Mouse (Mus musculus): ENCODE data around the gene Themis2. TPM values are rescaled to one million over a fixed set of nuclear protein-coding genes. Genes with fewer than 3 reads are reported as not detected.

Gene Themis2
- 1 to 10 TPM in 1 of 2 experiments, under 1 TPM in 1; 0.91 to 1.0 TPM for polyA plus RNA-seq (2017; shearing (Covaris generic))

DNA sequence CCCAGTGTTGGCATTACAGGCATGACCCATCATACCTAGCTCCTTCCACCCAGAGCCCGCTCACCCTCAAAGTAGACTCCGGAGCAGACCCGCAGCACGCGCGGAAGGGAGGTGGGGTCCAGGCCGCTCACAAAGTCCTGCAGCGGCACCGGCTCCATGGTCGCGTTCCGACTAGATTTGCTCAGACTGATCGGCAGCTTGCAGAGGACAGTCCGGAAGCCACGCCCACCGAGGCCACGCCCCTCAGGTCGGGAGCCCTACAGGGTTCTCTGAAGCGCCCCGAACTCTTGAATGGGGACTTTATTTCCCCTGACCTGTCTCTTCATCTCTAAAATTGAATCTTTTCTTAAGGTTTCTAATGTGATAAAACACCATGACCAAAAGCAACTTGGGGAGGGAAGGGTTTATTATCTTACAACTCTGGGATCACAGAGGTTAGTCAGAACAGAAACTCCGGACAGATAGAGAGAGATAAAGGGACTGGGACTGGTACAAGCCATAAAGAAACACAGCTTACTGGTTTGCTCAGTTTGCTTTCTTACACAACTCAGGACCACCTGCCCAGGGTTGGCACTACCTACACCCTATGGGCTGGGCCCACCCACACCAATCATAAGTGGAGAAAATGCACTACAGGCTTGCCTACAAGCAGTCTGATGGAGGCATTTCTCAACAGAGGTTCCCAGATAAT is at the start of gene Themis2:
Gene Themis2, minus strand, starts transcription at position 192 of the 691 bp plus-strand sequence.
- ATAC-seq = peak; percentile 91

DNA sequence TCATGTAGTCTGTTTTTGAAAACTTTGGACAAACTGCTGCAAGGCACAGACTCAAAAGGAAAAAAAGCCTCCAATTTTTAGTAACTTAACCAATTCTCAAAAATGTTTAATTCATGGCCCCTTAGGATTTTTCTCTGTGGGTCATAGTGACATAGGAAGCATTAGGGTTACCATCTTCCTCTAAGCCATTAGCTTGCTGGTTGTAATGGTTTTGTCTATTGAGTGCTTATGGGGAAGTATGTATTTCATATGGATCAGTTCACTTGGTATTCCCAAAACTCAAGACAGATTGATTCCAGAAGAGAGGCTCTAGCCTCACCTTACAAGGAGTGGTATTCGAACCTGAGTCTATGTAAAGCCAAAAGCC is 47.5 kb upstream of the Themis2 start:
- ATAC-seq = no peak

DNA sequence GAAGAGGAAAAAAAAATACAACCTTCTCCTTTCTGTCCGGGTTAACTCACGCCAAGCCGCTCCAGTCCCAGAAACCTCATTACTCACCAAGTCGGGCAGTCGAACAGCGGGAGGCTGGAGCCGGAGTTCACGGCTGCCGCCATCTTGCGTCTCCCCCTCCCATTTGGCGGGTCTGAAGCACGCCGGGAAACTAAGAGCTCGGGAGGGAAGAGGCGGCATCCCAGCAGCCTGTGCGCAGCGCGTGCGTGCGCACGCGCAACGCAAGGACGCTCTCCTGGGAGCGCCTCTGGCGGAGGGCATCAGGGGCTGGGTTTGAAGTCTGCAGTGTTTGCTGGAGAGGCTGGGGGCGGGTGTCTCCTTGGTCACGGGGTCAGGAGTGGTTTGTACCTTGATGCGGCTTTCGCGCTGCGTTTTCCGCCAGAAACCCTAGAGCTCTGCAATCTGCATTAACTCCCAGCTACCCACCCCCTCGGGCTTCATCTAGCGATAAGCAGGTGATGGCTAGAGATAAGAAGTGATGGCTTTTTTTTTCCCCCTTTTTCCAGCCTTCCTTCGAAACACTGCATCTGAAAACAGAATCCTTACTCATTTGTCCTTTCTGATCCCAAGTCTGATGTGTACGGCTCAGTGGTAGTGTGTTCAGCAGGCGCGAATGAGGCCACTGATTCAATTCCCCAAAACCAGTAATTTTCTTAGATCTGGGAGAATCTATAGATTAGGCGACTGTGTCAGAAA is 47.0 kb upstream of the Themis2 start, which contains the start of gene Ppp1r8:
Gene Ppp1r8, minus strand, starts transcription at position 200 of the 735 bp plus-strand sequence.
- ATAC-seq = peak; percentile 98

DNA sequence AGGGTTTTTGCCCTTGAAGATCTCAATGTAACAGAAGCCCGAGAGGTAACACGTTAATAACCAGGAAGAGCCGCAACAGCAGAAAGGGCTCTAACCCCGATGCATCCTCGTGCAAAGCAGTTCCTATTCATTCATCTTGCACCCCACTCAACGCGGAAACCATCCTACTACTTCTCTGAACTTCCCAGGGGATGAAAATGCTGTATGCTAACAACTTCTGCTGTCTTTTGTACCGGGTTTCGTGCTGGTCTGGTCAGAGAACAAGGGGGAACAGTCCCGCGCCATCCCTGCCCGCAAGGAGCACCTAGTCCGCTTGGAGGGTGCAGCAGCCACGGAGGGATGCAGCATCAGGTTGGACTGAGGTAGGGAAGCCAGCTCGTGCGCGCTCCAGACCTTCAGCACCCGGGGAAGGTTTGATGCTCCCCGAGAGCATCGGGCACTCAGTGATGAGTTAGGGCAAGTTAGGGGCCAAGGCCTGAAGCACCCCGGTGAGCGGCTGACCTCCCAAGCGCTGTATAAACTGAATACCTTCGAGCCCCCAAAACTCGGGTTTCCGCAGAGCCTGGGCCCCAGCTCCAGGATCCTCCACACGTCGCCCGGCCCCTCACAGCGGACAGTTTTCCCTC is 46.2 kb upstream of the Themis2 start:
- peak; percentile 12 for ATAC-seq

GRCm38 (mm10) chr4:132841493-132841892 is 45.3 kb upstream of the Themis2 start:
- no peak for ATAC-seq

- ATAC-seq = peak; percentile 77
Observed at GRCm38 (mm10) chr4:132823614-132824366, 27.6 kb upstream of the Themis2 start.

DNA sequence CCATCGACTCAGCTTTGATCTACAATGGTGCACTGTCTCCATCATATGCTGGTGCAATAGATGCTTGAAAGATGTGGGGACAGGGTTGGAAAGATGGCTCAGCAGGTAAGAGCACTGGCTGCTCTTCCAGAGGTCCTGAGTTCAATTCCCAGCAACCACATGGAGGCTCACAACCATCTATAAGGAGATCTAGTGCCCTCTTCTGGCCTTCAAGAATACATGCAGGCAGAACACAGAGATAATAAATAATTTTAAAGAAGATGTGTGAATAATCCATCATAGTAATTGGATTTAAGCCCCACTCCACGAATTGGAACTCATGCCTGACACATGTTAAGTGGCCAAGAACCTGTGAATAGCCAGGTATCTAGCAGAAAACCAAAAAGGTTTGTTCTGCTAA is 22.3 kb upstream of the Themis2 start:
- ATAC-seq = no peak

DNA sequence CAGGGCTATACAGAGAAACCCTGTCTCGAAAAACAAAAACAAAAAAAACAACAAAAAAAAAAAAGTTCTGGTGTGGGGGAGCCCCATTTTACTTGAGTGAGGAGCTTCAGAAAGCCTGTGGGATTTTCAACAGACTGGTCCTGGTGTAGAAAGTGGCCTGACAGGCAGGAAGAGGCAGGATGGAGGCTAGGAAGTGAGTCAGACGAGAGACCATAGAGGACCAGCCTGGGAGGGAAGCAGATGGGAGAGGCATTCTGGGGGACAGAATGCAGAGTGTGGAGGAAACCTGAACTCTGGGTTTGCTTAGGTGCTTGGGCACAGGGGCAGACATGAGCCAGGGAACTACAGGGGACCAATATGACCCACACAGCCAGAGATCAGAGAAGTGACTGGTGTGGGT is 20.7 kb upstream of the Themis2 start:
- no peak for ATAC-seq

GRCm38 (mm10) chr4:132816404-132816803 is 20.2 kb upstream of the Themis2 start:
- no peak for ATAC-seq

DNA sequence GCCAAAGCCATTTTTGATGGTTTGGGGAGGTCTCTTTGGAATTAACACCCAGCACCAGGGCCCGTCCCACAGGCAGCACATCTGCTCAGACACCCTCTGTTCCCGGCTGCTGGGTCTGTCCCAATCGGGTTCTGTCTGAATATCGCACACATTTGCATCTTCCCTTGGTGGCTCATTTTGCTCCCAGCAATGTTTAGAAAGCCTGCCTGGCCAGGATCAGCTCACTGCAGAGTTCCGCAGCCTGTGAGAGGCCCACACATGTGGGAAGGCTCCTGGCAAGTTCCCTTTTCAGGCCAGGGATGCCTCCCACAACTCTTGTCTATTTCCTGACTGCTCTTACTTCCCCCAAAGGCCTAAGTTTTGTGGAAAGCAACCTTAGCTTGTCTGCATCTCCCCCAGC is 13.4 kb upstream of the Themis2 start:
- ATAC-seq = no peak

DNA sequence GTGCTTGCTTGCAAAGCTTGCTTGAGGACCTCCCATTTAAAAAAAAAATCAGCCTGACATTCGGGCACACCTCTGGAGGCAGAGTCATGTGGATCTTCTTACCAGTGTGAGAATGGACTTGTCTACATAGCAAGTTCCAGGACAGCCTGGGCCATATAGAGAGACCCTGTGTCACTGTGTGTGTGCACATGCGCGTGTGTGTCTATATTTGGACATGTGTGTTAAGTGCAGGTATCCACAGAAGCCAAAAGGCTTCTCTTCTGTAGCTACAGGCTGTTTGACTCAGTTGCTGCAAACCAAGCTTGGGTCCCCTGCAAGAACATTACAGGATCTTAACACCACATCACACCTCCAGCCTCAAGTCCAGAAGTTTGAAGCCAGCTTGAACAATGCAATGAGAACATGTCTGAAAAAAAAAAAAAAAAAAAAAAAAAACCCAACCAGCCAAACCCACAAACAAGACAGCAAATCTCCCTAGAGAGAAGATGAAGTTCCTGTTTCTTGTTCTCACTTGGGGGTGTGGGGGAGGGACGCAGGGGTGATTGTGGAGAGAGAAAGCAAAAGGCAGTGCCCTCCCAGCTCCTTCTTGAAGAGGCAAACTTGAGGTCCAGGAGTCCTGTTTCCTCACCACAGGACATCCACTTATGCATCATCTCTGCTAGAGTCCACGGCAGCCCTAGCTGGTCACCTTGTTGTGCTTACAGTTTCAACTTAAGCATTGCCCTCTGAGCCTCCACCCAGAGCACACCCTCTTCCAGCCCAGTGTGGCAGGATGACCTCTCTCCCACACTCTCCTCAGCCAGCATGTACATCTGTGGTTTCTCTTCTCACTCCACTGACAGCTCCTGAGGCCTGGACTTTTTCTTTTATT is 11.8 kb upstream of the Themis2 start:
- ATAC-seq = no peak

DNA sequence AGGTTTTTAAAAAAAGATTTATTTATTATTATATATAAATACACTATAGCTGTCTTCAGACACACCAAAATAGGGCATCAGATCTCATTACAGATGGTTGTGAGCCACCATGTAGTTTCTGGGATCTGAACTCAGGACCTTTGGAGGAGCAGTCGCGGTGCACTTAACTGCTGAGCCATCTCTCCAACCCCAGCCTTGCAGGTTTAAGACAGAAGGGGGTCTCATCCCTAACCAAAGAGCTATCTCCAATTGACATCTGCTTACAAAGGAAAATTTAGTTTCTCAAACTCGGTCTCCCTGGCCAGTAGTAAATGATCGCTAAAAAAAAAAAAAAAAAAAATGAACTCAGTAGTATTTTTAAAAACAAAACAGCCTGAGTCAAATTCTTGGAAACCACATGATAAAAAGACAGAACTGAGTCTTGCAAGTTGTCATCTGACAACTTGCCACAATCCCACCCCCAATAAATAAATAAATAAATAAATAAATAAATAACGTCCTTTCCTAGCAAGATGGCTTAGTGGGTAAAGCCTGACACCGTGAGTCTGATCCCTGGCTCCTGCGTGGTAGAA is 10.5 kb upstream of the Themis2 start:
- ATAC-seq = no peak

DNA sequence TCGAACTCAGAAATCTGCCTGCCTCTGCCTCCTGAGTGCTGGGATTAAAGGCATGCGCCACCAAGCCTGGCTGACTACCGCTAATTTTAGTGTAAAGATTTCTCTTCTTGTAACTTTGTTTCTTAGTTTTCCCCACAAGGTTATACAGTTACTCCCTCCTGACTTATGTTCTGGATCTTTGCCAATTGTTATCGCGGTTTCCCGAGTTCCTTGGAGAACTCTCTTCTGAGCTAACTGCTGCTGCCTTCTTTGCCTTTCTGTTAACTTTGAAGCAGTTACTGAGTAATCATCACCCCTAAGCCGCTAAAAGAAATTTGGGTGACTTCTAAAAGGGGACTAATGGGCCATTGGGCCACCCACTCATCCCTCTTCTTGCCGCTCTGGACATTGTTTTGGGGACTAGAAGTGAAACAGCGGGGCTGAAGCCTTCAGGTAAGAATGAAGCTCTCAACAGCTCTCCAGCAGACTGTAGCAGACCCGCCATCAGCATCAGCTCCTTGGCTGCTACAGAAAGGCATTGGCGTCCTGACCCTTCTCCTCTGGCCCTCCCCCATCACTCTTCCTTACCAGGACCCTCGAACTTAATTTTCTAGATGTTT is 9.5 kb upstream of the Themis2 start:
- no peak for ATAC-seq

- no peak for ATAC-seq
Observed at GRCm38 (mm10) chr4:132805146-132805545, 9.0 kb upstream of the Themis2 start.

GRCm38 (mm10) chr4:132804331-132804730 is 8.1 kb upstream of the Themis2 start:
- ATAC-seq = no peak

DNA sequence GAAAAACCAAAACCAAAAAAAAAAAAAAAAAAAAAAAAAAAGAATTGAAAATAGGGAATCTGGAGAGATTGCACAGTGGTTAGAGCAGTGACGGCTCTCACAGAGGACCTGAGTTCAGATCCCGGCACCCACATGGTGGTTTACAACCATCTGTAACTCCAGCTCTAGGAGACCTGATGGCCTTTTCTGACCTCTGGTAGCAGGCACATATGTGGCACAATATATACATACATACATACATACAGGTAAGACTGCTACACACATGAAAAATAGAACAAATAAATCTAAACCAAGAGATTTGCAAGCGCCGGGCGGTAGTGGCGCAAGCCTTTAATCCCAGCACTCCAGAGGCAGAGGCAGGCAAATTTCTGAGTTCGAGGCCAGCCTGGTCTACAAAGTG is 7.7 kb upstream of the Themis2 start:
- ATAC-seq = no peak

DNA sequence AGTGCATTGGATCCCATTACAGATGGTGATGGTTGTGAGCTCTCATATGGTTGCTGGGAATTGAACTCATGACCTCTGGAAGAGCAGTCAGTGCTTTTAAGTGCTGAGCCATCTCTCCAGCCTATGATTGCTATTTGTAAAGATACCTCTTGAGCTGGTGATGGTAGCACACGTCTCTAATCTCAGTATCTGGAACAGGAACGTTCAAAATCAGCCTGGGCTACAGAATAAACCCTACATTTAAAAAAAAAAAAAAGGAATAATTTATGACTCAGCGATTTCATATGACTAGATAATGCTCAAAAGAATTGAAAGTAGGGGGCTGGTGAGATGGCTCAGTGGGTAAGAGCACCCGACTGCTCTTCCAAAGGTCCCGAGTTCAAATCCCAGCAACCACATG is 7.0 kb upstream of the Themis2 start:
- no peak for ATAC-seq

DNA sequence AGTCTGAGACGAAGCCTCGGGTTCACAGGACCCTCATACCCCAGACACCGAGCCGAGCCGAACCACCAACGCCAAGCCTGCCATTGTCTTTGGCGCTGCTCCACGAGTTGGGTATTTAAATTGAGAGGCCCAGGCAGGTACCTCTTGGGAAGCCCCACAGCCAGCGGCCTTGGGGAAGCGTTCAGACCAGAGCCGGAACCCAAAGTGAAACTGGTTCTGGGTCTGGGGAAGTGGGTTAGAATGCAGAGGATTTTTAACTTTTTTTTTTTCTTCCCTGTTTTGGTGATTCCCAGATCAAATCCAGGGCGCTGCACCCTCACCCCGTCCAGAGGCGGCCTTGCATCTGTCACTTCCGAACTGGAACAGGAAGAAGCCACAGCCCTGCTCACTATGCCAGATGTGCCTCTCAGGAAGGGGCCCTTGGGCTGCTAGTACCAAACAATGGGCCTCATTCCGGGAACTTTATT is 6.0 kb upstream of the Themis2 start:
- peak; percentile 59 for ATAC-seq

DNA sequence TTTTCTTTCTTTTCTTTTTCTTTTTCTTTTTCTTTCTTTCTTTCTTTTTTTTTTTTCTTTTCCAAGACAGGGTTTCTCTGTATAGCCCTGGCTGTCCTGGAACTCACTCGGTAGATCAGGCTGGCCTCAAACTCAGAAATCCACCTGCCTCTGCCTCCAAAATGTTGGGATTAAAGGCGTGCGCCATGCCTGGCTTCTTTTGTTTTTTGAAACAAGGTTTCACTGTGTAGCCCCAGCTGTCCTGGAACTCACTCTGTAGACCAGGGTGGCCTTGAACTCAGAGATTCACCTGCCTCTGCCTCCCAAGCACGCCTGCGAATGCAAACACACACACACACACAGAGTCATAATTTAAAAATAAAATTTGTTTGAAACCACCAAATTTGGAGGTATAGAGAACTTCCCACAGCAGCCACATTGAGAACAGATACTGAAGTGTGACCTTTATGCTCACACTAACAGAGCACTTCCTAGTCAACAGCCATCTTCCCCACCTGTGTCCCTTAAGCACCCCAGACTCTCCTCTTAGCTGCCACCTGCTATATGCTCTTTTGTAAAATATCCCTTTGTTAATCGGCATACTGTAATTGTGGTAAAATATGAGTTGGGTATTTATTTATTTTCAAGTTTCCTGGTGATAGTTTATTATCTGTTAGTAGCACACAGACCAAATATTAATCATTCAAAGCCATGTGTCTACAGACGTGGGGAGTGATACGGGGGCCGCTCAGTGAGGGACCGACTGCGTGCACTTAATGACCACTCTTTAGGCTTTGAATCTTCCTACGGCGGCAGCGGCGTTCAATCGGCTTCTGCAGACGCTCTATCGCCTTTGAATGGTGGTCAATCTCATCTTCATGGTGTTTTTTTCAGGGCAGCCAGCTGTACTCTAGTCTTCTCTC is 5.2 kb upstream of the Themis2 start:
- no peak for ATAC-seq

GRCm38 (mm10) chr4:132799845-132800244 is 3.7 kb upstream of the Themis2 start:
- ATAC-seq = no peak

All from activated CD4-positive, CD25-positive, alpha-beta regulatory T cell, adult 4 months (primary cell).